Mouse (Mus musculus) lung, postnatal 0 days (tissue): ENCODE measurements around the gene Krt15. TPM values are rescaled to one million over a fixed set of nuclear protein-coding genes. Genes with fewer than 3 reads are reported as not detected.

Experiments
- ATAC-seq: fragments of 200-750 bp; cut with Nextera tagmentation; 2 replicates; pipeline ENCODE4 v1.8.0; 2017; ENCODE audit warnings: moderate library complexity
- DNase-seq: peaks from one replicate; pipeline ENCODE4 v3.0.0-alpha.2; 2016; ENCODE audit warnings: low spot score
- H3K27ac ChIP-seq: fragments of 300-500 bp; sonication (generic); 2 replicates; pipeline ENCODE4 v1.5.1; 2014; ENCODE audit warnings: antibody characterized with exemption, mild to moderate bottlenecking, low read length, mixed read lengths
- H3K27me3 ChIP-seq: fragments of 300-500 bp; sonication (generic); replicated peaks from 2 replicates; pipeline ENCODE4 v1.6.1; 2014; ENCODE audit warnings: low read length, mixed read lengths; ENCODE audit not compliant: insufficient read depth
- H3K36me3 ChIP-seq: fragments of 300-500 bp; sonication (generic); 2 replicates; pipeline ENCODE4 v1.6.1; 2014; ENCODE audit warnings: low read length, mixed read lengths; ENCODE audit not compliant: insufficient read depth
- H3K4me1 ChIP-seq: fragments of 300-500 bp; sonication (generic); 2 replicates; pipeline ENCODE4 v1.6.1; 2014; ENCODE audit warnings: antibody characterized with exemption, low read depth, low read length, mixed read lengths; ENCODE audit not compliant: insufficient read depth
- H3K4me2 ChIP-seq: fragments of 300-500 bp; sonication (generic); replicated peaks from 2 replicates; pipeline ENCODE4 v1.6.1; 2014; ENCODE audit warnings: low read depth, mild to moderate bottlenecking, low read length, moderate library complexity, mixed read lengths
- H3K4me3 ChIP-seq: fragments of 300-500 bp; sonication (generic); 2 replicates; pipeline ENCODE4 v1.5.1; 2014; ENCODE audit warnings: low read depth, low read length
- H3K9ac ChIP-seq: fragments of 300-500 bp; sonication (generic); replicated peaks from 2 replicates; pipeline ENCODE4 v1.6.1; 2014; ENCODE audit warnings: low read depth, mild to moderate bottlenecking
- H3K9me3 ChIP-seq: fragments of 300-500 bp; sonication (generic); 2 replicates; pipeline ENCODE4 v1.6.1; 2016; ENCODE audit warnings: low read length, mixed read lengths
- CTCF ChIP-seq: IDR thresholded peaks from 2 replicates; pipeline ENCODE4 v1.5.1; 2016; ENCODE audit warnings: antibody characterized with exemption, mild to moderate bottlenecking
- EP300 ChIP-seq: IDR thresholded peaks from 2 replicates; pipeline ENCODE4 v1.6.1; 2016; ENCODE audit warnings: antibody characterized with exemption, mild to moderate bottlenecking, control low read depth
- WGBS: fragments of 180-500 bp; shearing (Covaris S2); extraction: QIAGEN DNeasy Blood & Tissue Kit; methylation state at CpG from one replicate; pipeline ENCODE4 v1.1.7; 2014; 5-methylcytosine and 5-hydroxymethylcytosine counted together
- polyA plus RNA-seq: library from polyadenylated mRNA; unstranded; fragments of >200 nt; fragmentation: Nextera tagmentation; extraction: Ambion mirVana; gene quantifications from 2 replicates; pipeline ENCODE4 v1.2.1, GENCODE M21; 2015

The Krt15 gene
- polyA plus RNA-seq, 1 experiment from 2014 or later = 28.1 TPM

DNA sequence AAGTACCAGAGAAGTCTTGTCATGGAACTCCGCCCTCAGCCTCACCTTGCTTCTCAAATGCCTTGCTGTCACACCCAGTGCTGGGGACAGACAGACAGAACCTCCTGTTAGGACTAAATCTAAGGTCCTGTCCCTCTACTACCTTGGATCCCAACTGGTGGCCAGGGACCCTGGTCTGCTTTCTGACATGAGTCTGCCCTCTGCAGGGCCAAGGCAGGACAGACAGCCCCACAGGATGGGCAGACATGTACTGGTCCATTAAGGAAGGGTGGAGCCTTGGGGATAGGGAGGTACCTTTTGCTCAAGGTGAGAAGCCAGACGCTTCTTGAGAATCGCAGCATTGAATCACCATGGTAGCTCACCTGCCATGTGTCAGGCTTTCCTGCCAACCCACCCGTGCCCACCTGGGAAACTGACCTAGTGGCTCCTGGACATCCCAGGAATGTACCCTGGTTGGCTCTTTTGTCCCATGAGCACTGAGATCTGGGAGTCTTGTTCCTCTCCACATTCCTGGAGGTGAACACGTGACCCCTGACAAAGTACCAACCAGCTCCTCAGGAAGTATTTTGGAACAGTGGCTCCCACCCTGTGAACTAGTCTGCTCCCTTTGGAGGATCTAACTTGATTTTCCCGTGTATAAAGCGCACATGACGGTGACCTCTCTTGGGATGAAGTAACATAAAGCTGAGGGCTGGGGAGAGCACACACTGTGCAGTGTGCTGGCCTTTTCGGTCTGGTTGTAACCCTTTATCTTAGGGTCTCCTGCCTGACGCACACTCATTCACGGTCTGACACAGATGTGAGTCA lies 22.6 kb downstream of the Krt15 start:
- Histone ChIP-seq H3K36me3 (no peaks in the 10 kb centered on the region), H3K27me3 (no peaks in the 10 kb centered on the region), H3K9ac (no peak overlapping the region), H3K9me3 (no peaks in the 10 kb centered on the region), H3K27ac (no peak overlapping the region; the same call in 1 of the 2 replicates), H3K4me1 (no peaks in the 10 kb centered on the region), H3K4me2 (no peak overlapping the region), H3K4me3 (no peak overlapping the region)
- no peak; the same call in 1 of the 2 replicates for TF ChIP-seq EP300
- TF ChIP-seq CTCF = peak; percentile 19; the same call in 1 of the 2 replicates
- DNase-seq = no peak
- 50% methylated on average over 11 of the region's 11 CpGs for WGBS
- ATAC-seq = peak; percentile 25; the same call in 1 of the 2 replicates

GRCm38 (mm10) chr11:100105576-100106122 lies 30.1 kb downstream of the Krt15 start, which contains the start of gene Krt36:
Gene Krt36 (minus strand): TSS chr11:100105626.
- ATAC-seq (no peak), DNase-seq (no peak)
- H3K36me3 ChIP-seq = no peaks in the 10 kb centered on the region
- H3K4me1 ChIP-seq = no peaks in the 10 kb centered on the region
- no peak within 1 kb of the TSS for H3K4me2 ChIP-seq
- no peak within 1 kb of the TSS for H3K9ac ChIP-seq
- H3K4me3 ChIP-seq = no peak within 1 kb of the TSS
- H3K27ac ChIP-seq = no peak within 1 kb of the TSS
- 81% methylated on average over 6 of the region's 6 CpGs for WGBS
- no peaks in the 10 kb centered on the region for H3K9me3 ChIP-seq
- no peaks in the 10 kb centered on the region for H3K27me3 ChIP-seq
- TF ChIP-seq CTCF = no peak
- no peak for TF ChIP-seq EP300

- no peak for ATAC-seq
- 55% methylated on average over 15 of the region's 15 CpGs for WGBS
- no peaks in the 10 kb centered on the region for H3K27me3 ChIP-seq
Observed at GRCm38 (mm10) chr11:100102693-100103429, 32.9 kb downstream of the Krt15 start.

DNA sequence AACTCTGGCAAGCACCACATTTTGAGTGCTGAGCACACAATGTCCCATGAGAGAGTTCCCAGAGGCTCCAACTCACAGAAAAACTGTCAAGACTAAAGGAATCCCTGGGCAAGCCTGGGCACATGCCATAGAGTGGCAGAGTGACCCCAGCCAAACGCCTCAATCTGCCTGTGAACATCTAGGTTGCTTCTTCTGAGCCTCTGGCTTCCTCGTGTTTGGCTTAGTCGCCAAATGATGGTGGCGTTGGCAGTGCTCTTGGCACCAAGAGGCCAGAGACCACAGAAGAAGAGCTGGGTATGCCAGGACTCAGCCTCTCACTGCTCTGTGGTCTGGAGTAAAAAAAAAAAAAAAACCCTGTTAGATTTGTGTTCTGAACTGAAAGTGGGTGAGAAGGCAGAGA lies 35.3 kb downstream of the Krt15 start:
- 66% methylated on average over 4 of the region's 4 CpGs for WGBS
- DNase-seq (no peak), ATAC-seq (no peak)
- Histone ChIP-seq H3K4me2 (no peak overlapping the region), H3K9me3 (no peaks in the 10 kb centered on the region), H3K27ac (no peak overlapping the region), H3K4me1 (no peaks in the 10 kb centered on the region), H3K4me3 (no peak overlapping the region), H3K27me3 (no peaks in the 10 kb centered on the region), H3K36me3 (no peaks in the 10 kb centered on the region), H3K9ac (no peak overlapping the region)
- no peak for TF ChIP-seq CTCF
- TF ChIP-seq EP300 = no peak

More at GRCm38 (mm10) chr11:100102693-100103429, 32.9 kb downstream of the Krt15 start:
- Histone ChIP-seq H3K27ac (no peak overlapping the region), H3K36me3 (no peaks in the 10 kb centered on the region), H3K9ac (no peak overlapping the region), H3K4me1 (no peaks in the 10 kb centered on the region), H3K9me3 (no peaks in the 10 kb centered on the region), H3K4me2 (no peak overlapping the region), H3K4me3 (no peak overlapping the region)
- TF ChIP-seq EP300 (no peak), CTCF (no peak)
- no peak for DNase-seq

GRCm38 (mm10) chr11:100097819-100098218 lies 37.9 kb downstream of the Krt15 start:
- Histone ChIP-seq H3K9ac (no peak overlapping the region), H3K27me3 (no peaks in the 10 kb centered on the region), H3K4me3 (no peak overlapping the region), H3K9me3 (no peaks in the 10 kb centered on the region), H3K27ac (no peak overlapping the region), H3K4me1 (no peaks in the 10 kb centered on the region), H3K36me3 (no peaks in the 10 kb centered on the region), H3K4me2 (no peak overlapping the region)
- ATAC-seq = peak; percentile 56; the same call in 1 of the 2 replicates
- DNase-seq = peak; percentile 10
- 52% methylated on average over 9 of the region's 9 CpGs for WGBS
- TF ChIP-seq CTCF = no peak
- no peak for TF ChIP-seq EP300

DNA sequence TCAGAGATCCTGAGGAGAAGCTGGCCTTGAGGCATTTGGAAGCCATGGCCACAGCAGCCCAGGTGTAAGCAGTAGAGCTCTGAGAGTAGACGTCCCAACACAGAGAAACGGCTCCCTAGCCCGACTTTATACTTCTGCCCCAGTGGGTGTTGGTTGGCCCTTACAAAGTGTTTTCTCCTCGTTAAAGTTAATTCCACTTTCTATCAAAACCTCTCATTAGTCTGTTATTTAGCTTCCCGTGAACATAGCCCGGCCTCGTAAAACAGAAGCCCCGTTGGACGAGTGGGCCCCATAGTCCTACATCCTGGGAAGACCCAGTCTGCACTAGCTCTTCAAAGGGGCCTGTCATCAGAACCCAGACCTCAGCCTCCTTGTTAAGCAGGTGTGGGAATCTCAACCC lies 39.6 kb downstream of the Krt15 start, which contains the start of gene Krt35:
Gene Krt35, minus strand, starts transcription at position 101 of the 400 bp plus-strand sequence.
- H3K4me3 ChIP-seq = no peak within 1 kb of the TSS
- no peak within 1 kb of the TSS for H3K9ac ChIP-seq
- TF ChIP-seq CTCF = no peak
- TF ChIP-seq EP300 = no peak
- no peaks in the 10 kb centered on the region for H3K36me3 ChIP-seq
- WGBS = 87% methylated on average over 9 of the region's 9 CpGs
- no peaks in the 10 kb centered on the region for H3K4me1 ChIP-seq
- H3K27ac ChIP-seq = no peak within 1 kb of the TSS
- ATAC-seq (no peak), DNase-seq (no peak)
- H3K4me2 ChIP-seq = no peak within 1 kb of the TSS
- no peaks in the 10 kb centered on the region for H3K9me3 ChIP-seq
- H3K27me3 ChIP-seq = no peaks in the 10 kb centered on the region
